Mouse (Mus musculus) kidney, embryonic 16.5 days (tissue): ENCODE data around the gene Eya2. TPM values are rescaled to one million over a fixed set of nuclear protein-coding genes. Genes with fewer than 3 reads are reported as not detected.
A peak's percentile ranks its signal among the peaks of the same experiment; 100 is the strongest.

Source experiments
- ATAC-seq: fragments of 200-750 bp; cut with Nextera tagmentation; 2 replicates; pipeline ENCODE4 v1.8.0; 2017; ENCODE audit warnings: moderate TSS enrichment; ENCODE audit not compliant: low FRiP score, low TSS enrichment
- H3K27ac ChIP-seq: fragments of 300-500 bp; sonication (generic); 2 replicates; pipeline ENCODE4 v1.5.1; 2014; ENCODE audit warnings: low read length
- H3K27me3 ChIP-seq: fragments of 300-500 bp; sonication (generic); 2 replicates; pipeline ENCODE4 v1.6.1; 2014; ENCODE audit warnings: low read length, control low read depth, mixed read lengths; ENCODE audit not compliant: insufficient read depth
- H3K36me3 ChIP-seq: fragments of 300-500 bp; sonication (generic); 2 replicates; pipeline ENCODE4 v1.6.1; 2014; ENCODE audit warnings: low read length, control low read depth, mixed read lengths; ENCODE audit not compliant: insufficient read depth
- H3K4me1 ChIP-seq: fragments of 300-500 bp; sonication (generic); 2 replicates; pipeline ENCODE4 v1.6.1; 2014; ENCODE audit warnings: low read length, control low read depth, mixed read lengths; ENCODE audit not compliant: insufficient read depth
- H3K4me2 ChIP-seq: fragments of 300-500 bp; sonication (generic); replicated peaks from 2 replicates; pipeline ENCODE4 v1.6.1; 2014; ENCODE audit warnings: low read depth, low read length
- H3K4me3 ChIP-seq: fragments of 300-500 bp; sonication (generic); 2 replicates; pipeline ENCODE4 v1.5.1; 2014; ENCODE audit warnings: mild to moderate bottlenecking, low read length
- H3K9ac ChIP-seq: fragments of 300-500 bp; sonication (generic); replicated peaks from 2 replicates; pipeline ENCODE4 v1.6.1; 2014; ENCODE audit warnings: low read length
- H3K9me3 ChIP-seq: fragments of 300-500 bp; sonication (generic); 2 replicates; pipeline ENCODE4 v1.6.1; 2016; ENCODE audit warnings: low read length, control low read depth
- WGBS: fragments of 180-500 bp; shearing (Covaris S2); extraction: QIAGEN DNeasy Blood & Tissue Kit; methylation state at CpG from one replicate; pipeline ENCODE4 v1.1.7; 2014; 5-methylcytosine and 5-hydroxymethylcytosine counted together
- polyA plus RNA-seq: library from polyadenylated mRNA; unstranded; fragments of >200 nt; fragmentation: Nextera tagmentation; extraction: Ambion mirVana; gene quantifications from 2 replicates; pipeline ENCODE4 v1.2.1, GENCODE M21; 2015

The Eya2 gene
- polyA plus RNA-seq, 1 experiment from 2014 or later = 6.8 TPM

- Histone ChIP-seq H3K4me2 (peak overlapping the region; percentile 19; the same call in 1 of the 2 replicates), H3K4me1 (peaks cover 28% of the 10 kb centered on the region), H3K9me3 (no peaks in the 10 kb centered on the region), H3K9ac (no peak overlapping the region), H3K27me3 (peaks cover 11% of the 10 kb centered on the region; the same call in 1 of the 2 replicates), H3K36me3 (no peaks in the 10 kb centered on the region), H3K4me3 (no peak overlapping the region), H3K27ac (peak overlapping the region; percentile 51; the same call in 1 of the 2 replicates)
- 16% methylated on average over 11 of the region's 11 CpGs for WGBS
- ATAC-seq = peak; percentile 39; the same call in 1 of the 2 replicates
Observed at GRCm38 (mm10) chr2:165559506-165560235, 35.2 kb upstream of the Eya2 start.

DNA sequence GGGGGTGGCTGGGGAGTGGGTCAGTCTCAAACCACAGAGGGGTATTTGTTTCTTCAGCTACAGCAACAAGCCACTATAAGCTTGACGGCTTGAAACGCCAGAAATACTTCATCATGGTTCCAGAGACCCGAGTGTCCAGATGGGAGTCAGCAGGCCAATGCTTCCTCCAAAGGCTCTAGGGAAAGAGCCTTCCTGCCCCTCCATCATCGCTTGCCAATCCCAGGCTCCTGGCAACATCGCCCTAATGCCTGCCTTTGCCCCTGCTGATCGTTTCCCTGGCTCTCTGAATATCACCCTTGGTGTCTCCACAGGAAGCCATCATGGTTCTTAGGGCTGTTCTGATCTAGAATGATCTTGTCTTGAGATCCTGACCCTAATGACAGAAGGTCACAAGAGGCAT is 33.0 kb upstream of the Eya2 start:
- Histone ChIP-seq H3K4me2 (no peak overlapping the region), H3K4me3 (no peak overlapping the region), H3K9ac (no peak overlapping the region), H3K27ac (no peak overlapping the region), H3K9me3 (no peaks in the 10 kb centered on the region), H3K4me1 (peaks cover 28% of the 10 kb centered on the region), H3K36me3 (no peaks in the 10 kb centered on the region), H3K27me3 (peaks cover 11% of the 10 kb centered on the region; the same call in 1 of the 2 replicates)
- 81% methylated on average over 6 of the region's 6 CpGs for WGBS
- ATAC-seq = no peak

DNA sequence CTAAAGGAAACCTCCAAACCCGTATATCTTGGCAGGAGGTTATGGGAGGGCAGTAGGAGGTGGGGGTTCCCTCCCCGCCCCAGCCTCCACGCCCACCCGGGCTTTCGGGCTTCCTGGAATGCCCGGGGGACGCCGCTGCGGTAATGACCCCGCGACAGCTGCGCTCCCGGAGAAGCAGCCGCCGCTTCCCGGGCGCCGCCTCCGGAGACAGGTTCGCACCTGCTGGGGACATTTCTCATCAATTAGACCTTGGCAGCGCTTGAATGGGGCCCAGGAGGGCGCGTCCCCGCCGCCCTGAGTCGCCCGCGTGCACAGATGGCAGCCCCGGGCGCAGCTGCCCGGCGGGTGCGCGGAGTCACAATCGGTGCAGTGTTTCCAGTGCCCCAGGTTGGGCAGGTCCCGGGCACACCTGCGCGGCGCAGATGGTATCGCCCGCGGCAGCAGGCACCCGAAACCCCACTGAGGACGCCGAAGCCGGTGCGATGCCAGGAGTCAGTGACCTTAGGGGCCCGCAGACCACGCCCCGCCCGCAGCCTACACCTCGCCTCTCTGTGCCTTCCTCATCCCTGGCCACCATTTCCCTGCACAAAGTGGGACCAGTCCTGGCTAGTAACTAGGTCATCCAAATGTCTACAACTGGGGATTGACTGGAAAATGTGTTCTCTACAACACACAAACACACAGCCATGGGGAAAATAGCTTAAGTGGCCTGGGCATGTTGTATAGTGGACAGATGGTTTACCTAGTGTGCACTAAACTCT is 31.4 kb upstream of the Eya2 start:
- Histone ChIP-seq H3K27ac (no peak overlapping the region), H3K9me3 (no peaks in the 10 kb centered on the region), H3K27me3 (peaks cover 11% of the 10 kb centered on the region; the same call in 1 of the 2 replicates), H3K4me1 (peaks cover 24% of the 10 kb centered on the region), H3K4me2 (peak overlapping the region; percentile 61), H3K9ac (peak overlapping the region; percentile 54), H3K4me3 (peak overlapping the region; percentile 47), H3K36me3 (no peaks in the 10 kb centered on the region)
- 0 out of 2 replicates have a peak, but pooled peaks have one; percentile 21 for ATAC-seq
- WGBS = under 1% methylated on average over 52 of the region's 52 CpGs

- no peaks in the 10 kb centered on the region for H3K9me3 ChIP-seq
- H3K4me1 ChIP-seq = peaks cover 19% of the 10 kb centered on the region
- no peak overlapping the region for H3K27ac ChIP-seq
- peaks cover 11% of the 10 kb centered on the region; the same call in 1 of the 2 replicates for H3K27me3 ChIP-seq
- H3K4me2 ChIP-seq = no peak overlapping the region
- WGBS = 55% methylated on average over 8 of the region's 8 CpGs
- H3K9ac ChIP-seq = no peak overlapping the region; the same call in 1 of the 2 replicates
- H3K4me3 ChIP-seq = no peak overlapping the region
- no peaks in the 10 kb centered on the region for H3K36me3 ChIP-seq
- ATAC-seq = no peak
Observed at GRCm38 (mm10) chr2:165564101-165564500, 30.7 kb upstream of the Eya2 start.

GRCm38 (mm10) chr2:165564620-165565019 is 30.2 kb upstream of the Eya2 start:
- Histone ChIP-seq H3K4me2 (no peak overlapping the region), H3K4me1 (peaks cover 13% of the 10 kb centered on the region), H3K27me3 (peaks cover 11% of the 10 kb centered on the region; the same call in 1 of the 2 replicates), H3K27ac (no peak overlapping the region), H3K36me3 (no peaks in the 10 kb centered on the region), H3K4me3 (no peak overlapping the region), H3K9me3 (no peaks in the 10 kb centered on the region), H3K9ac (no peak overlapping the region)
- WGBS = 68% methylated on average over 6 of the region's 6 CpGs
- ATAC-seq = no peak

DNA sequence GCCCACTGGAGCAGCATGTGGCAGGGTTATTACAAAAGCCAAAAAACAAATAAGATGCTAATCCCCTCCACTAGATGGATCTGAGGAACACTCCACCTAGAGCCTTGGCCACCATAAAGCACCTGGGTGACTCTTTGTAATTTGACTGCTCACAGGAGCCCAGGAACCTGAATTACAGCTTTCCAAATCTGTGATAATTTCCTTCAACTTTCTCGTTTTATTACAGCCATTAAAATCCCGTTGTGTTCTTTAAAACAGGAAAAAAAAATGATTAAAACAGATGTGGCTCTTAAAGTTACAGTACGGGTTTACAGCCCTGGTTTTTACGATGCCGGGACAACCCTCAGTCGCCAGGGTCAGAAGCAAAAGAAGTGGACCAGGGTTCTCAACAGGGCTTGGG is 27.9 kb upstream of the Eya2 start:
- no peaks in the 10 kb centered on the region for H3K9me3 ChIP-seq
- H3K9ac ChIP-seq = no peak overlapping the region
- 19% methylated on average over 6 of the region's 6 CpGs for WGBS
- H3K4me1 ChIP-seq = peaks cover 8% of the 10 kb centered on the region; the same call in 1 of the 2 replicates
- H3K4me2 ChIP-seq = no peak overlapping the region
- H3K4me3 ChIP-seq = no peak overlapping the region
- no peaks in the 10 kb centered on the region for H3K36me3 ChIP-seq
- peaks cover 11% of the 10 kb centered on the region; the same call in 1 of the 2 replicates for H3K27me3 ChIP-seq
- ATAC-seq = no peak
- no peak overlapping the region for H3K27ac ChIP-seq

- Histone ChIP-seq H3K27me3 (peaks cover 8% of the 10 kb centered on the region; the same call in 1 of the 2 replicates), H3K27ac (no peak overlapping the region), H3K9me3 (no peaks in the 10 kb centered on the region), H3K36me3 (no peaks in the 10 kb centered on the region), H3K4me3 (no peak overlapping the region), H3K4me2 (no peak overlapping the region), H3K4me1 (peaks cover 8% of the 10 kb centered on the region; the same call in 1 of the 2 replicates), H3K9ac (no peak overlapping the region)
- WGBS = 66% methylated on average over 9 of the region's 9 CpGs
- ATAC-seq = no peak
Observed at GRCm38 (mm10) chr2:165567820-165568219, 27.0 kb upstream of the Eya2 start.

DNA sequence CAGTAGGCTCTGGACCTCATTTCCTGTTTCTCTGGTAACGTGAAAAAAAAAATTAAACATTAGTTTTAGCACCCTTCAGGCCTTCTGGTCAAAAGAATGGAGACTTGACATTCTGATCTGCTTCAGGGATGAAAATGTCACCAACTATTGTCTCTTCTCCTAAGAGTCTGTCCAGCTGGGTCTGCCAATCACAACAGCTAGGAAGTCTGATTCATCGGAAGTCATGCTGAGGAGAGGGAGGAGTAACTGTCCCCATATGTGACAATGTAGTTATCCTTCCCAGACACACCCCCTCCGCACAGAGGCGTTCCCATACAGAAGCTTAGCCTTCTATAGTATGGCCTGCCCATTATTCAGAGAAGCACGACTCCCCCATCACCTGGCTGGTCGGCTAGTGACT is 25.9 kb upstream of the Eya2 start:
- 63% methylated on average over 6 of the region's 6 CpGs for WGBS
- no peak overlapping the region for H3K9ac ChIP-seq
- peaks cover under 1% of the 10 kb centered on the region; the same call in 1 of the 2 replicates for H3K4me1 ChIP-seq
- 0 out of 2 replicates have a peak, but pooled peaks cover 3% of the 10 kb centered on the region for H3K27me3 ChIP-seq
- no peaks in the 10 kb centered on the region for H3K36me3 ChIP-seq
- no peak overlapping the region for H3K4me2 ChIP-seq
- H3K4me3 ChIP-seq = no peak overlapping the region
- no peaks in the 10 kb centered on the region for H3K9me3 ChIP-seq
- no peak for ATAC-seq
- no peak overlapping the region for H3K27ac ChIP-seq

- H3K27ac ChIP-seq = peak overlapping the region; percentile 52
Observed at GRCm38 (mm10) chr2:165571216-165571778, 23.5 kb upstream of the Eya2 start.

More at GRCm38 (mm10) chr2:165571216-165571778, 23.5 kb upstream of the Eya2 start:
- H3K27me3 ChIP-seq = no peaks in the 10 kb centered on the region
- H3K4me2 ChIP-seq = no peak overlapping the region
- H3K36me3 ChIP-seq = no peaks in the 10 kb centered on the region
- no peak overlapping the region for H3K4me3 ChIP-seq
- WGBS = 16% methylated on average over 4 of the region's 4 CpGs
- no peaks in the 10 kb centered on the region for H3K4me1 ChIP-seq
- no peaks in the 10 kb centered on the region for H3K9me3 ChIP-seq
- no peak overlapping the region for H3K9ac ChIP-seq
- ATAC-seq = peak; percentile 84
